Mouse (Mus musculus) v-Abl transformed pro-B cells (cell line): ENCODE measurements around the gene Tanc1.
"Not testable (repeated sequence)": the region's sequence is repeated elsewhere in the genome, so short reads cannot be mapped to it uniquely, and the experiment has no call there.

ENCODE experiments used
- in situ Hi-C, 2 experiments: fragments of 400-800 bp; cut with MboI; formaldehyde crosslinking; loops; one replicate each; pipeline ENCODE4 v1.15.1; 2025; ENCODE audit not compliant: unreplicated experiment in 2 of 2

Tanc1 gene

DNA sequence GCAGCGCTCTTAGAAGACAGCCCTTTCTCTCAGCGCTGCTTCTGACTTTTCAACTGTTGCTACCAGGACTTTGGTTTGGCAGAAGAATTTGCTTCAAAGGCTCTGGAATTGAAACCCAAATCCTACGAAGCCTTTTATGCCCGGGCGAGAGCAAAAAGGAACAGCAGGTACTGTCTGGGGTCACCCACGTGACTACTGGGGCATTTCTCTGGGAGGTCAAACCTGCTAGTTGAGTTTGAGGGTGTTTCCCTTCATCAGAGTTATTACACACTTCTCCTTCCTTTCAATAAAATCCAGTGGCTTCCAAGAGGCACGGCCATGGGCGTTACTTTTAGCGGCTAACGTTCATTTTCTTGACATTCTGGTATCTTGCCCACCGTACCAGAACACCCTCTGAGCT, 230.1 kb downstream of the Tanc1 start:
- in situ Hi-C loops: no loop called here

DNA sequence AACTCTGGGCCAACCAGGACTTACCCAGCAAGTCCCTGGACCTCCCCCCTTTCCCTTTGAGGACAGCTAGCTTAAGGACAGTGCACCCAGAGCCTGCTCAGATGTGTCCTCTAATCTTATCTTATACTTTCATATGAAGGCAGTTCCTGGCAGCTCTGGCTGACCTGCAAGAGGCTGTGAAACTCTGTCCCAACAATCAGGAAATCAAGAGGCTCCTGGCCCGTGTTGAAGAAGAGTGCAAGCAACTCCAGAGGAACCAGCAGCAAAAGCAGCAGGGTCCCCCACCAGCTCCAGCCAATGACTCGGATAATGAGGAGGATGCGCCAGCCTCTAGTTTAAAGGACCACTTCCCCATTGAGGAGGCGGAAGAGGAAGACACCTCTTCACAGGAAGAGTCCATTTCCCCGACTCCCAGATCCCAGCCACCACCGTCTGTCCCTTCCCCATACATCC, 230.7 kb downstream of the Tanc1 start:
- in situ Hi-C loops: no loop called here

DNA sequence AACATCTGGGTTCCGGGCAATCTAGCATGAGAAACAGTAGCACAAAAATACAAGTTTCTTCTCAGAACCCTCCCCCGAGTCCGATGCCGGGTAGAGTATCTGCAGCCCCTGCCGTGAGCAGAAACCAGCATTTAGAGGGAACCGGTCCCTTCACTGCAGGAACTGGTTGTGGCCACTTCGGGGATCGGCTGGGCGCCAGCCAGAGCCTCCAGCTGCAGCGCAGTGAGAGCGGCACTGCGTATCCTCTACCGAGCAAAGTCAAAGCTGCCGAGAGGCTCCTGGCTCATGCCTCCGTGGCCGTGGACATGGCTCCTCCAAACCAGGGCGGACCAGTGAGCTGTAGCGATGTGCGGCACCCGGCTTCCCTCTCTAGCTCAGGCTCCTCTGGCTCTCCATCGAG, 231.3 kb downstream of the Tanc1 start:
- in situ Hi-C loops: no loop called here

DNA sequence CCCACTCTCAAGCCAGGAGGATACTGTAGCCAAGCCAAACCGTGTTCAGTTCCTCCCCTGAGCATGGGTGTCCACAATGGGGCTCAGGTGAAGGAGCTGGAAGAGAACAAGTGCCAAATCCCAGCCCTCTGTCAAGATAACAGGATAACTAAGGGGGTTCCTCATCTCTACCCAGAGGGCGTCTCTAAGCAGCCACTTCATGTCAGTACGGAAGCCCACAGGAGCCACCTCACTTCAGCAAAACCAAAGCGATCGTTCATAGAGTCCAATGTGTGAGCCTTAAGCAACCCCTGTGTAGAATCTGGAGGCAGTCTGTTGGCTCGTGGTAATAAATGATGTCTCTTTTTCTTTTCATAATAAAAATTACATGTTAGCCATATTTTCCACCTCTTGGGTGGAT, 232.0 kb downstream of the Tanc1 start:
- in situ Hi-C loops: no loop called here

DNA sequence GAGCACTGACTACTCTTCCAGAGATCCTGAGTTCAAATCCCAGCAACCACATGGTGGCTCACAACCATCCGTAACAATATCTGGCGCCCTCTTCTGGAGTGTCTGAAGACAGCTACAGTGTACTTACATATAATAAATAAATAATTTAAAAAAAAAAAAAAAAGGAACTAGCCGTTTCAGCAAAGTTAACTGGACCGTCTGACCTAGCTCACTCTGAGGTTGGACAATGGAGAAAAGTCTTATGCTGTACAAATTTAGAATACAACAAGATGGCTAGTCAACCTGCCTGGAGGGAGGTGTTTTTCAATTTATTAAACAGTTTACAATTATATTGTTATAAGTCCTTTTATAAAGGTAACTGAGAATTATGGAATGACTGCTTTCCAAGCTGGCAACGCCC, 240.0 kb downstream of the Tanc1 start:
- in situ Hi-C loops: not testable (repeated sequence)

DNA sequence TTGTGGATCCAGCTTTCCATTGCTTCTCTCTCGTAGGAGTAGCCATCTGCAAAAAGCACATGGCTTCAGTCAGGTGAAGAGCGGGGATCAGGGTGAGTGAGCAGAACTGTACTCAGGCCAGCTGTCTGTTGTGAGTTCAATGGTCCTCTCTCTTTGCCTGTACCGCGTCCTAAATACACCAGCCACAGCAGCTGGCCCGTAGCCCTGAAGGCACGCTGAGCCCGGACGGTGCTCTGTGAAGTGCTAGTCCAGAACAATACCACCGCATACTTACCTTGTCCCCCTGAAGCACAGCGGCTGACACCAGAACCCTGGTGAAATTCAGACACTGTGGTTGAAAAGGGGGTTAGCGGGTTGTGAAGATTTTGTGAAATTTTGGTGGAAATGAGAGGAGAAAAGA, 241.1 kb downstream of the Tanc1 start:
- in situ Hi-C loops: no loop called here

DNA sequence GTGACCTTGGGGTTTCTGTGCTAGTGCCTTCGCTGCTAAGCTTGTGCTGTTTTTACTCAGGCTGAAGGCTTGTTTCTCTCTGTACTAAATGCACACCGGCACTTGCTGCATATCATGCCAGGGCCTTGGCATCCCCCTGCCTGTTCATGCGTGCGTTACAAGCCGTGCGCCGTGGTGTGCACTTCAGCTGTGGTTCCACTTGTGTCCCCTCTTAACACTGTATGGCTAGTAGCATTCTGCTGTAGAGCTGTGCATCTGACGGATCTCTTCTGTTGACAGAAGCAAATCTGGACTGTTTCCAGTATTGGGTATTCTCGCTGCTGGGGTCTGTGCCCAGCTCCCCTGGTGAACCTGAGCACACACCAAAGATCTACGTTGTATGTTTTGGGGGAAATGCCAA, 241.7 kb downstream of the Tanc1 start:
- in situ Hi-C loops: no loop called here

DNA sequence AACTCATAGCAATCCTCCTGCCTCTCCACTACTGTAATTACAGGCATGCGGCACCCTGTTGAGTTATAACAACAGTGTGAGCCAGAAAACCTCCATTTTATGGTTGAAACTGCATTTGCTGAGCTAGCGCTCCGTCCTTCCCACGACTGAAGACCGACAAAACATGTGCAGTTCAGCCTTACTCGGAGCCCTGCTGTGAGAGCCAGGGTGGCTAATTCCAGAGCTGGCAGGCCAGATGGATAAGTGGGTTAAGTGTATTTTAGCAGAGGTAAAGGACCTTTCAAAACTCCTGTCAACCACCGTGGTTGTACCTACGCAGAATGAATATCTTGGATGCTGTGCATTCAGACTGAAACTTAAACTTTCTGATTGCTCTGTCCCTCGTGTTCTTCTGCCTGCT, 242.5 kb downstream of the Tanc1 start:
- in situ Hi-C loops: no loop called here

DNA sequence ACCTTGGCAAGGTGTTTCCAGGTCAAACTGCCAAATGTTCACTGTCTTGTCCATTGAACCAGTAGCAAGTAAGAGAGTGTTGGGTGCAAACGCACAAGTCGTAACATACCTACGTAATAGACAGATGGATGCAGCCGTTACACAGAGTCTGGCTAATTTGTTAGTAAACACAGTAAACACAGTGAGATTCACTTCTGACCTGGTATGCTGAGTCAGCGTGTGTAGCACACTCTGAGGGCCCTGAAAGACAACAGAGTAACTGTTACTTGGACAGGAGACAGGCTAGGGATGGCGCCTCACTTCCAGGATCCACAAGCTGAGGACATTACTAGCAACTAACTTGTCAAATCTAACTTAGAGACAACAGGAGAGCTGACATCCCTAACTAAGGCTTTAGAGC, 250.8 kb downstream of the Tanc1 start:
- in situ Hi-C loops: no loop called here

DNA sequence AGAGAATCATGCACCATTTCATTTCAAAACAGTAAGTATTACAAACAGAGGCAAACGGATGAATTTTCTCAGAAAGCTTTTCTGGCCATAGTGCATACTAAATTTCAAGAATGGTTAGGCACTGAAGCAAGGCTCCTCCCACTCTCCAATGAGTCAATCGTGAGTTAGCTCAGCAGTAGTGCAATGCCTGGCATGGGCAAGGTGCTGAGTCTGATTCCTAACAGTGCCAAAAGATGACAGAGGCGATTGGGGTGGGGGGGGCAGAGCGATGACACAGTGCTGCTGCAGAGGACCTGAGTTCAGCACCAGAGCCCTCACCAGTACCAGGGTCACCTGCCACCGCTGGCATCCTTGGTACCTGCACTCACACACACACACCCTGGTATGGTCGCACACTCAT, 258.7 kb downstream of the Tanc1 start:
- in situ Hi-C loops: no loop called here

DNA sequence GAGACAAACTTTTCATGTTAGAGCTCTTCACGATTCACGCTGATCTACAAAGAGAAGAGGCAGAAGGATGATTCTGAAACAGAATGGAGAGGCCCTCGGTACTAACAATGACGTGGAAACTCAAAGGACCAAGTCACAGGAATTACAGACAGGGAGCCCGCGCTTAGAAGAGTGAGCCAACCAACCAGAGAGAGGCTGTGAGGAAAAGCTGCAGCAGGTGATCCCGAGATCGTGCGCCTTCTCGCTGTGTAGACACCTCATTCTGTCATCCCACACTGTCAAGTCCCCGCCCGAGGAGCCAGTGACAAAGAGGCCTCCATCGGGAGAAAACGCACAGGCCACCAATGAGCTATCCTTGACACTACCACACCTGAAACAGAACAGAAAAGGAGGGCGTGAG, 264.6 kb downstream of the Tanc1 start:
- in situ Hi-C loops: no loop called here

DNA sequence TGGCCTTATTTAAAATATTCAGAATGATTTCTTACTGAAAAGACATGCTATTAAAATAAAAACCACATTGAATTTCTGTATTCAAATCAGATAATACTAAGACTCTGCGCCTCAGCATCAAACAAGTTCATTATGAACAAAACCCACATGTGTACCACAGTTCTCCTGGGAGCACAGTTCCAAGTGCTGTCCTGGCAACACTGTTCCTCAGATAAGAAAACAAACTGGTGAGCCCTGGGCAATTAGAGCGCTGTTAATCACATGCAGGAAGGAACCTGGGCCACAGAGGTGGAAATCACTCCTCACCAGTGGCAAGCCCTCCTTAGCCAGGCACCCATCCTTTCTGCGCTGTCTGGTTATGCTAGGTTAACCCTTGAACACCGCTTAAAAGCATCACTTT, 265.5 kb downstream of the Tanc1 start:
- in situ Hi-C loops: no loop called here

DNA sequence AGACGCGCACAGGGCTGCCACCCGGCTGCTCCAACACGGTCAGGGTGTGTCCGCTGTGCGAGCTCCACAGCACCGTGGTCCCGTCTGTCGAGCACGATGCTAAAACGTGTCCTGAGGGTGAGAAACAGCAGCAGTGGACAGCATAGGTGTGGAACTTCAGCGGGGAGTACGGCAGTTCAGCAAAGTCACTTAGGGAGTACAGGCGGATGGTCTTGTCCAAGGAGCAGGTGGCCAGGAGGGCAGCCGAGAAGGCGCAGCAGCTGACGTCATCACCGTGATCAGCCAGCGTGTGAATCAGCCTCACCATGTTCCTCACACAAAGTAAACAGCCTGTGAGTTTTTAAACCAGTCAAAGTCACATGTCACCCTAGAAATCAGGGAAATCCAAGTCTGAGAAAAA, 266.4 kb downstream of the Tanc1 start:
- in situ Hi-C loops: no loop called here

DNA sequence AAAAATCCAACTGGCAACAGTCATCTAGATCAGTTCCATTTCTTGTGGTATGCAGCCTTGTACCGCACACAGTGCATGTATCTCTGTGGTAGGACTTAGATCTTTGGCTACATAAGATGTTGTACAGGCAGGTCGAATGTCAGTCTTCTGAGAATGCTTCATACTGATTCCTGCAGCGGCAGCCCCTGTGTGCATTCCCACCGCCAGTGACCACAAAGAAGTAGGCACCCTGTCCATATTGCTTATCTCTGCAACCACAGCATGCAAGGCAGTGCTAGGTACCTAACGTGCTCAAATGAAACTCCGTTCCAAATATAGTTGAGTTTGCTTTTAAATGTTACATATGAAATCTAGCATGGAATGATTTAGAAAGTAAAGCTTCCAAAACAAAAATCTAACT, 269.6 kb downstream of the Tanc1 start:
- in situ Hi-C loops: no loop called here

DNA sequence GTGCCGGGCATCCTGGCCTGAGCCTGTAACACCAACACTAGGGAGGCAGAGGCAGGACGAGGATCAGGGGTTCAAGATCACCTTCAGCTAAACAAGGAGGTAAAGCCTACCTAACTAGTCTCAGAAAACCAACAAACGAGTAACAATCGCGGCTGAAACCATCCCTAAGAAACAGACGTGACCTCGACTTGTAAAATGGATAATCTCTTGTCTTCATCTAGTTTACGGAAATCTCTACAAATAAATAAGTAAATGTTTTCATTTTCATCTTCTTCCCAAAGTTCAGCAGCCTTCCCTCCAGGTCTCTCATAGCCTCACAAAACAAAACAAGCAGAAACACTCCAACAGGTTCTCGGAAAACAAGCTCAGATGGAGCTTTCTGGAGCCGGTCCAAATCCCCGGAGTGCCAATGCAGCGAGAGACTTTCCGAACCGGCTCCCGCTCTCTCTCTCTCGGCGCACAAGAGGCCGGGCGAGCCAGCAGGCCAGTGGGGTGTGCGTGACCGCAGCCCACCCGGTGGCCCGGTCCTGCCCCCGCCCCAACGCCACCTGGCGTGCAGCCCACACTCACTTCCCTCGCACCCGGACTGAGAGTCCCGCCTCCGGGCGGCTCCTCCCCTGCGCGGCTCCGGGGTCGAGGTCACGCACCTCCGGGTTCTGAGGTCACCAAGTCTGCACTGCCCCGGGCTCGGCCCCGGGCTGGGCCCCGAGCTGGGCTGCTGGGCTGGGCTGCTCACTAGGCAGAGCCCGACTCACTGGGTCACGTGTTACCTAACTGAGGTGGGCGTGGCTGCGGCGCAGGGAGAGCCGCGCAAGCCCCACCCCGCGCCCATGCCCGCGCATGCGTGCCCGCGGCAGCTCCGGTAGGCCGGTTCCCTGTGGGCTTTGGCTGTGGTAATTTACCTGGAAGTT, 270.2 kb downstream of the Tanc1 start, which contains the start of gene Wdsub1:
Wdsub1 (minus strand) TSS at position 761 of the 911 bp plus-strand sequence.
- in situ Hi-C loops: no loop called here

DNA sequence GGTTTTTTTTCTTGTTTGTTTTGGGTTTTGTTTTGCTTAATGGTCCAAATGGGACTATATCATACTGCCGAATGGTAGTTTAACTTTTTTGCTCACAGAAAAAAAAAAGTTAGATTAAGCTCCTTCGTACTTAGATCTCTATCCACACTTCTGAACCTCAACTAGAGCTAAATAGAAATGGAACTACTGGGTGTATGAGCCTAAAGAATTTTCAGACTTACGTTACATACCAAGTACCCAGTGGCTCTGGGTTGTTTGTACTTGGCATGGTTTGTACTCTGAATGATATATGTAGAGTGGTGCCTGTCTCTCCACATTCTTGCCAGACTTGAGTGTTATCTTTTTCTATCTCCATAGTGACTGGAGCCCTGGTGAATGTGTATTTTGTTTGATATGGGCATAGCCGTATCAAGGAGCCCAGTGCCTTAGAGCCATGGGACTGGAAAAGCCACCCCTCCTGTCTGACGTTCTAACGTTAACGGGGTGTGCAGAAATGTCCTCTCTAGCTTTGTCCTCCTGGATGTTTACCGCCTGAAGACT, 271.0 kb downstream of the Tanc1 start:
- in situ Hi-C loops: no loop called here

DNA sequence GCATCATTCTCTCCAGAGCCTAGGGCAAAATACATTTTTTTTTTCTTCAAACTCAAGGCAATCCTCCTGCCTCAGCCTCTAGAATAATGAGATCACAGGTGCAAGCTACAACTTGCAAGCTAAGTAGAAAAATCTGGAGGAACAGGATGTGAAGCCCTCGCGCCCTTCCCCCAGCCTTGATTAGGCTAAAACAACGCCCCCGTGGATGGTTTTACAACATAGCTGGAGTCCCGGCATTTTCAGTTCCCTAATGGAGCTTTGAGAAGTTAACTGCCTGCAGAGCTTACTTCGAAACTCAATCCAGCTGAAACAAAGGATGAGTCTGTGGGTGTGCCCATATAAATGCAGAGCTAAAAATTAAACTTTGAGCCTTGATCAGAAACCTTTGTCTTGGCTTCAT, 277.9 kb downstream of the Tanc1 start:
- in situ Hi-C loops: no loop called here
